Mouse (Mus musculus) layer of hippocampus, postnatal 14 days (tissue): ENCODE data around the gene Olfr472. TPM values are rescaled to one million over a fixed set of nuclear protein-coding genes. Genes with fewer than 3 reads are reported as not detected.
"Not testable (repeated sequence)": the region's sequence is repeated elsewhere in the genome, so short reads cannot be mapped to it uniquely, and the experiment has no call there.

Experiments
- DNase-seq, 2 experiments: peaks; one replicate each; pipeline ENCODE4 v3.0.0; 2021 to 2022; ENCODE audit warnings: low spot score in 2 of 2, mixed read lengths in 1 of 2
- long read RNA-seq, 2 experiments: library from polyadenylated mRNA; stranded (forward); transcript quantifications; one replicate each; pipeline ENCODE4 v2.0.0; 2021
- total RNA-seq, 2 experiments: library from RNA; stranded (reverse); gene quantifications; 2 replicates each; pipeline ENCODE4 v1.2.3; 2021

Gene Olfr472
- not detected for total RNA-seq
- long read RNA-seq, experiment 1, result 0 reads
- long read RNA-seq, experiment 2, result 0 reads

- DNase-seq, result no peak
Observed at GRCm38 (mm10) chr7:107897602-107898001, at the start of gene Olfr472. Gene Olfr472, plus strand, starts transcription at chr7:107897902.

DNA sequence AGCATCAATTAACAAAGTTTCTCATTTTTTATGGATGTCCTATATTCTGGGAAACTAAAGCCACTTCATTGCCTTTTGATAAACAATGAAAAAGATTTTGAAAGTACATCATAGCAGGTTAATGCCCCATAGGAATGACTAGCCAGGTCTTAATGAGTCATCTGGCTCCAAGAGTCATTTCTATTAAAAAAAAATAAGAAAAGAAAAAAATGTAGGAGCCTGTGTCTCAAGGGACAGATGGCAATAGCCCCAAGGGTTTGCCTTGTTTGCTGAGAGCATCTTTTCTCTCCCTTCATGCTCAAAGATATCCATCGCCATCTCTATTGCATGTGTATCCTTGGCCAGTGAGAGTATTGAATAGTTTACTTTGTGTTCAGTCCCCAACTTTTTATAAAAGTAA lies 32.4 kb downstream of the Olfr472 start, which contains the start of gene Olfr473:
Gene Olfr473 (plus strand): TSS at position 301 of the 400 bp plus-strand sequence.
- no peak for DNase-seq

- not testable (repeated sequence) for DNase-seq
Observed at GRCm38 (mm10) chr7:107952539-107952938, 54.8 kb downstream of the Olfr472 start.

- no peak for DNase-seq
Observed at GRCm38 (mm10) chr7:107954343-107954742, 56.6 kb downstream of the Olfr472 start, which contains the start of gene Olfr474. Gene Olfr474, plus strand, starts transcription at chr7:107954643.

Other genes with a start within 250 kb of the Olfr472 start
- not detected for gene Cyb5r2, start 139.9 kb upstream of the Olfr472 start, total RNA-seq
- not detected for gene Ovch2, start 96.7 kb upstream of the Olfr472 start, total RNA-seq
- not detected for gene Olfr467, start 85.6 kb upstream of the Olfr472 start, total RNA-seq
- not detected for gene Olfr469, start 72.4 kb upstream of the Olfr472 start, total RNA-seq
- gene Olfr470, start 50.4 kb upstream of the Olfr472 start, total RNA-seq, result not detected
- not detected for gene Olfr473, start 32.5 kb downstream of the Olfr472 start, total RNA-seq
- gene Olfr474, start 56.7 kb downstream of the Olfr472 start, total RNA-seq, result not detected
- gene Olfr476, start 66.9 kb downstream of the Olfr472 start, total RNA-seq, result not detected
- gene Olfr477, start 88.8 kb downstream of the Olfr472 start, total RNA-seq, result not detected
- not detected for gene Olfr478, start 136.1 kb downstream of the Olfr472 start, total RNA-seq
- not detected for gene Olfr479, start 152.8 kb downstream of the Olfr472 start, total RNA-seq
- not detected for gene Olfr480, start 169.4 kb downstream of the Olfr472 start, total RNA-seq
- not detected for gene Olfr481, start 182.0 kb downstream of the Olfr472 start, total RNA-seq
- gene Olfr482, start 199.7 kb downstream of the Olfr472 start, total RNA-seq, result 1 to 10 TPM; 1.9 to 2.2 TPM
- not detected for gene Olfr483, start 202.9 kb downstream of the Olfr472 start, total RNA-seq
- gene Olfr484, start 229.5 kb downstream of the Olfr472 start, total RNA-seq, result not detected